Mouse (Mus musculus) spleen, adult 18-20 months (tissue): ENCODE data around the gene Ndufs2.

Experiments
- DNase-seq, 2 experiments: peaks; one replicate each; pipeline ENCODE4 v3.0.0; 2022; ENCODE audit warnings: mixed read lengths in 2 of 2

The Ndufs2 gene

DNA sequence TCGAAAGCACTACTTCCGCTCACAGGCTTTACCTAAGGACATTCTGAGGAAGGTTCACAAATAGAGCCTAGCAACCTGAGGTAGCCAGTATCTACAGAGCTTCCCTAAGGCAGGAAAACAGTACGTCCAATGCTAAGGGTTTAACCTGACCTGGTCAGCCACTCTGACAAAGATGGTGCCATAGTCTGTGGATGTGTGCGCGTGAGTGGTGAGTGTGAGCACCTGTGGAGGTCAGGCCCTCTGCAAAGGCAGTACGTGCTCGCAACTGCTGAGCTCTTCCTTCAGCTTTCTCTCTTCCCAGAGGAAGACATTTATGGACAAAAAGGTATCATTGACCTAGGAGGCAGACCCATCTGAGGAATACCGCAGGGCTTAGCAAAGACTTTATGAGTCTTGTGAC, 27.2 kb upstream of the Ndufs2 start:
- no peak for DNase-seq

- no peak for DNase-seq
Observed at GRCm38 (mm10) chr1:171277736-171278135, 26.5 kb upstream of the Ndufs2 start.

- no peak for DNase-seq
Observed at GRCm38 (mm10) chr1:171276110-171276748, 25.0 kb upstream of the Ndufs2 start.

- no peak for DNase-seq
Observed at GRCm38 (mm10) chr1:171275144-171275734, 24.1 kb upstream of the Ndufs2 start.

DNA sequence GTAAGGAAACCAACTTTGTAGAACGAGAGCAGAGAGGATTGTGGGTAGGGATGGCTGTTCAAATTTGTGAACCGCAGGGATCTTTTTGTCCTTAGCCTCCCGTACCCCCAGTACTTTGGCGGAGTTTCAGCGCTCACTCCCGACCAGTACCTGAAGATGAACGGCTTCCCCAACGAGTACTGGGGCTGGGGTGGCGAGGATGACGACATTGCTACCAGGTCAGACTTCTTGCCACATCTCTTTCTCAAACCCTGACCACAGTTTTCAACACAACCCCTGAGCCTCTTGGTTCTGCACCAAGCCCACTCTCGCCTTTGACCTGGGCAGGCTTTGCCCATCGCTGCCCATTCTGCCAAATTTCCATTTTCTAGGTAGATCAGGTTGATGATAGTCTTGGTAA, 23.0 kb upstream of the Ndufs2 start:
- no peak for DNase-seq

- DNase-seq, result no peak
Observed at GRCm38 (mm10) chr1:171272086-171272485, 20.9 kb upstream of the Ndufs2 start.

- DNase-seq, result no peak
Observed at GRCm38 (mm10) chr1:171271622-171272021, 20.4 kb upstream of the Ndufs2 start.

- no peak for DNase-seq
Observed at GRCm38 (mm10) chr1:171271196-171271595, 20.0 kb upstream of the Ndufs2 start.

- DNase-seq, result no peak
Observed at GRCm38 (mm10) chr1:171270573-171270900, 19.3 kb upstream of the Ndufs2 start.

- peak; percentile 94 to 99 for DNase-seq
Observed at GRCm38 (mm10) chr1:171269848-171270572, 18.8 kb upstream of the Ndufs2 start, which contains the start of gene B4galt3. Gene B4galt3 (plus strand): TSS chr1:171270328.

- DNase-seq, result no peak
Observed at GRCm38 (mm10) chr1:171268341-171268740, 17.2 kb upstream of the Ndufs2 start.

- no peak for DNase-seq
Observed at GRCm38 (mm10) chr1:171265971-171266744, 15.0 kb upstream of the Ndufs2 start.

DNA sequence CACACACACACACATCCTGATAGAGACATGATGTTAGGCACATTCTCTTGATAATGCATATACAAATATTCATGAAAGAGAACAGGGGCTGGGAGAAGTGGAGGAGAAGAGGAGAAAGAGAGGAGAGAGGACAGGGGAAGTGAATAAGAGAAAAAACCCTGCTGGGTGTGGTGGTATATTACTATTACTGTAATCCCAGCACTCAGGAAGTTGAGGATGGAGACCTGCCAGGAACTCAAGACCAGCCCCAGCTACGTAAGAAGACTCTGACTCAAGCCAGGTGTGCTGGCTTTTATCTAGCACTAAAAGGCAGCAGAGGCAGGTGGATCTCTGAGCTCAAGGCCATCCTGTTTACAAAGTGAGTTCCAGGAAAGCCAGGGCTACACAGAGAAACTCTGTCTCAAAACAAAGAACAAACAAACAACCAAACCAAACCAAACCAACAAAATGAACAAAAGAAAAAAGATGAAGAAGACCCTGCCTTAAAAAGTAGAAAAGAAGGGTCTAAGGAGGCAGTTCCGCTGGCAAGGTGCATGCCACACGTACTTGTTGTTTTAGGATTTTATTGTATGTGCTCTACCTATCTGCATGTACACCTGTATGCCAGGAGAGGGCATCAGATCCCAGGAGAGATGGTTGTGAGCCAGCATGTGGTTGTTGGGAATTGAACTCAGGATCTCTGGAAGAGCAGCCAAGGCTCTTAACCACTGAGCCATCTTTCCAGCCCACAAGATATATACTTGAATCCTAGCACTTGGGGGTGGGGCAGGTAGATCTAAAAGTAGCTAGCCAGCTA, 12.7 kb upstream of the Ndufs2 start:
- no peak for DNase-seq

DNA sequence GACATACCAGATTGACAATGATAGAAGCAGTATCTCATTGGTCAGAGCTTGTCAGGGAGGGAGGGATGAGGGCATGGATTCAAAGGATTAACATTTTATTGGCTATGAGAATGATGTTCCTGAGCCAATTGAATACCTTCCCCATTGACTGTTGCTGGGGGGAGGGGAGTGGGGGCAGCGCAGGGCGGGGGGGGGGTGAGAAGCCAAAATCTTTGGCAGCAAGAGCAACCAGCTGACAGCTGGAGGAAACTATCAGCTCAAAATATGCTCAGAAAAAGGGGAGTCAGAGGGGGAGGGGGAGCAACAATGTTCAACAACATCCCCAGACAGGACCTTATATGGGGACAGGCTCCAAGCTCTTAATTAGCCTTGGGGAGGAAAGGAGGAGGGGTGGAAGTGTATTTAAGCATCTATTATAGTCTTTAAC, 12.0 kb upstream of the Ndufs2 start:
- DNase-seq, result no peak

- no peak for DNase-seq
Observed at GRCm38 (mm10) chr1:171262594-171263130, 11.5 kb upstream of the Ndufs2 start.

- no peak for DNase-seq
Observed at GRCm38 (mm10) chr1:171260316-171260715, 9.1 kb upstream of the Ndufs2 start.

- no peak for DNase-seq
Observed at GRCm38 (mm10) chr1:171258921-171259320, 7.7 kb upstream of the Ndufs2 start.

GRCm38 (mm10) chr1:171257781-171258180, 6.6 kb upstream of the Ndufs2 start:
- no peak for DNase-seq

GRCm38 (mm10) chr1:171256937-171257548, 5.9 kb upstream of the Ndufs2 start:
- DNase-seq, result peak in 1 of 2 experiments; percentile 56

- no peak for DNase-seq
Observed at GRCm38 (mm10) chr1:171256095-171256818, 5.1 kb upstream of the Ndufs2 start.

DNA sequence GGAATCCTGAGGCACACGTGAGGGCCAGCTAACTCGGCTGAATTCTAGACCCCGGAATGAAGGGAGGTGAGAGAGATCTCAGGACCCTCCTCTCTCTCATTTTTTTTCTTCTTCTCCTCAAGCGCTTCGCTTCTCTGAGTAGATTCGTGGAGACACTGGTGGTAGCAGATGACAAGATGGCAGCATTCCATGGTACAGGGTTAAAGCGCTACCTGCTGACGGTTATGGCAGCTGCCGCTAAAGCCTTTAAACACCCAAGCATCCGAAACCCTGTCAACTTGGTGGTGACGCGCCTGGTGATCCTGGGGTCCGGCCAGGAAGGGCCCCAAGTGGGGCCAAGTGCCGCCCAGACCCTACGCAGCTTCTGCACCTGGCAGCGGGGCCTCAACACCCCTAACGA, 1.2 kb upstream of the Ndufs2 start:
- DNase-seq, result no peak
